Mouse (Mus musculus) hindbrain, embryonic 12.5 days (tissue): ENCODE results near the gene Cnot6. TPM values are rescaled to one million over a fixed set of nuclear protein-coding genes. Genes with fewer than 3 reads are reported as not detected.

Experiments
- ATAC-seq: fragments of 200-750 bp; cut with Nextera tagmentation; 2 replicates; pipeline ENCODE4 v1.8.0; 2017; ENCODE audit warnings: moderate TSS enrichment; ENCODE audit not compliant: low FRiP score
- H3K27ac ChIP-seq: fragments of 300-500 bp; sonication (generic); 2 replicates; pipeline ENCODE4 v1.5.1; 2016; ENCODE audit warnings: mild to moderate bottlenecking
- H3K27me3 ChIP-seq: fragments of 300-500 bp; sonication (generic); 2 replicates; pipeline ENCODE4 v1.6.1; 2016; ENCODE audit warnings: mild to moderate bottlenecking
- H3K36me3 ChIP-seq: fragments of 300-500 bp; sonication (generic); 2 replicates; pipeline ENCODE4 v1.6.1; 2016; ENCODE audit warnings: mild to moderate bottlenecking
- H3K4me1 ChIP-seq: fragments of 300-500 bp; sonication (generic); 2 replicates; pipeline ENCODE4 v1.6.1; 2016
- H3K4me2 ChIP-seq: fragments of 300-500 bp; sonication (generic); replicated peaks from 2 replicates; pipeline ENCODE4 v1.6.1; 2016; ENCODE audit warnings: mild to moderate bottlenecking
- H3K4me3 ChIP-seq: fragments of 300-500 bp; sonication (generic); 2 replicates; pipeline ENCODE4 v1.5.1; 2016; ENCODE audit warnings: mild to moderate bottlenecking
- H3K9ac ChIP-seq: fragments of 300-500 bp; sonication (generic); 2 replicates; pipeline ENCODE4 v1.6.1; 2016; ENCODE audit warnings: mild to moderate bottlenecking, moderate library complexity
- H3K9me3 ChIP-seq: fragments of 300-500 bp; sonication (generic); replicated peaks from 2 replicates; pipeline ENCODE4 v1.6.1; 2016; ENCODE audit warnings: mild to moderate bottlenecking
- WGBS: fragments of 180-500 bp; shearing (Covaris S2); methylation state at CpG from one replicate; pipeline ENCODE4 v1.1.7; 2016; 5-methylcytosine and 5-hydroxymethylcytosine counted together
- polyA plus RNA-seq: library from polyadenylated mRNA; unstranded; fragments of >200 nt; fragmentation: Nextera tagmentation; extraction: Ambion mirVana; gene quantifications from 2 replicates; pipeline ENCODE4 v1.2.1, GENCODE M21; 2016

Gene Cnot6
- polyA plus RNA-seq, 1 experiment from 2014 or later: 92.2 TPM

DNA sequence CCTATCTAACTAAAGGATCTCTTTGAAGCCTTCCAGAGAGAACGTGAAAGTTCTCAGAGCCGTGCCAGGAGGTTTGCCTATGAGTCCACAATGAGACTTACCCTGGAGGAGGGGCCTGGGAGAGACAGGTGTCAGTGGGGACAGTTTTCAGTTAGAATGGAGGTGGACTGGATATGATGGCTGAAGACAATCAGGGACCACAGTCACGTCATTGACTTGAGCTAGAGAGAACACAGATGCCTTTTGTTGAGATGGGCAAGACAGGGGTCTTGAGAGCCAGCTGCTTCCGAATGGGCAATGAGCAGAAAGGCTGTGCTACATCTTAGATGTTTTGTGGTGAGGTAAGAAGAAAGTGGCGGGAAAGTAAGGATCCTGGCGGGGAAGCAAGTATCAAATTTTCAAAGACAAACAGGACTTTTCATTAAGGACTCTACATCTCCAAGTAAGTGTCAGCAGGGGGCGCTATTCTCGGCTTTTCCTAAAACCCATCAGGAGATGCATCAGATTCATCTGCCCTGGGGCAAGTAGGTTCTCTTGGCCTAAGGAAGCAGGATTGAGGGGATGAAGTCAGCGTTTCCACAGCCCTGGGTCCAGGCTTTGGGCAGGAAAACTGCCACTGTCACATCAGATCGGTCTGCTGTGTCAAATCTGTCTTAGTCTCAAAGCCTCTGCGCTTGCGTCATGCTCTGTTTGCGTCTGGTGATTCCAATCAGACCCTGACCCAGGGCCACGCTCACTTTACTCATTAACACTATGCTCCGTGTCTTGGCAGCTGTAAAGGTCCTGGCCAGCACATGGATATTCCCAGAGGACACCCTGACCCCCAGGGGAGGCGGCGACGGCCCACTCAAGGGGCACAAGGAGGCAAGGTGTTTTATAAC, 62.2 kb downstream of the Cnot6 start:
- Histone ChIP-seq H3K27ac (no peak overlapping the region), H3K4me2 (no peak overlapping the region), H3K4me1 (peaks cover 5% of the 10 kb centered on the region; the same call in 1 of the 2 replicates), H3K27me3 (no peaks in the 10 kb centered on the region), H3K36me3 (no peaks in the 10 kb centered on the region), H3K4me3 (no peak overlapping the region), H3K9me3 (no peaks in the 10 kb centered on the region), H3K9ac (no peak overlapping the region)
- 63% methylated on average over 18 of the region's 18 CpGs for WGBS
- ATAC-seq: no peak

DNA sequence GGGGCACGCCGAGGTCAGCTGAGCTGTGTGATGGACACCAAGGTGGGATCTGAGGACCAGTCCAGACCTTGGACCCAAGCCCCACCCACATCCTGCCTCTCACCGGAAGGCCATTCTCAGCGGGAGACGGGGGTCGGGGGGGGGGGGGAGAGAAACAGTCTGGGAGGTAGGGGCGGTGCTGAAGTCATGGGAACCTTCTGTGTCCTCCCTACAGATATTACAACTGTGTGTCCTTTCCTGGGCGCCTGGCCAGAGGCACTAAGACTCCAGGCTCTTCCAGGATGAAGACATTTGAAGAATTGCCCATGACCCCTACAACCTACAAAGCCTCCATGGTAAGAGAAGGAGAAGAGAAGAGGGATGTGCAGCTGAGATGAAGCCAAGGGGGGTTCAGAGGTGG, 66.8 kb downstream of the Cnot6 start:
- no peak for ATAC-seq
- Histone ChIP-seq H3K27ac (no peak overlapping the region), H3K4me1 (no peaks in the 10 kb centered on the region), H3K9ac (no peak overlapping the region), H3K4me2 (no peak overlapping the region), H3K36me3 (no peaks in the 10 kb centered on the region), H3K4me3 (no peak overlapping the region), H3K9me3 (no peaks in the 10 kb centered on the region), H3K27me3 (no peaks in the 10 kb centered on the region)
- WGBS: 65% methylated on average over 8 of the region's 8 CpGs

DNA sequence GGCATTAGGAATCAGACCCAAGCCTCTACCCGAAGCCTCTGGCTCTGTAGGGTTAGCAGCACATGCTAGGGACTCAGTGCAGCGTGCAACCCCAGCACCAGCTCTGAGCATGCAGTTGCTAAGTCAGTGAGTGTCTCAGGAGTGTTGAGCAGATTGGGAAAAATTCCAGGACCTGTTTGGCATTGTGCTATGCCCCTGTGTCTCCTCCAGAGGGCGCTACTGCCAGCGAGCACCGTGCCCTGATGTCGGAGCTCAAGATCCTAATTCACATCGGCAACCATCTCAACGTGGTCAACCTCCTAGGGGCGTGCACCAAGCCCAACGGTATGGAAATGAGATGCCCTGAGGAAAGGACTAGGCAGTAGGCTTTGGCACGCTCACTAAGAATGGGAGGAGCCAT, 76.1 kb downstream of the Cnot6 start:
- H3K4me1 ChIP-seq: peaks cover 7% of the 10 kb centered on the region
- H3K4me3 ChIP-seq: no peak overlapping the region
- H3K27ac ChIP-seq: no peak overlapping the region
- no peak for ATAC-seq
- H3K27me3 ChIP-seq: peaks cover 65% of the 10 kb centered on the region
- no peak overlapping the region for H3K9ac ChIP-seq
- no peaks in the 10 kb centered on the region for H3K36me3 ChIP-seq
- peak overlapping the region; percentile 27; the same call in 1 of the 2 replicates for H3K4me2 ChIP-seq
- 3% methylated on average over 11 of the region's 11 CpGs for WGBS
- no peaks in the 10 kb centered on the region for H3K9me3 ChIP-seq

DNA sequence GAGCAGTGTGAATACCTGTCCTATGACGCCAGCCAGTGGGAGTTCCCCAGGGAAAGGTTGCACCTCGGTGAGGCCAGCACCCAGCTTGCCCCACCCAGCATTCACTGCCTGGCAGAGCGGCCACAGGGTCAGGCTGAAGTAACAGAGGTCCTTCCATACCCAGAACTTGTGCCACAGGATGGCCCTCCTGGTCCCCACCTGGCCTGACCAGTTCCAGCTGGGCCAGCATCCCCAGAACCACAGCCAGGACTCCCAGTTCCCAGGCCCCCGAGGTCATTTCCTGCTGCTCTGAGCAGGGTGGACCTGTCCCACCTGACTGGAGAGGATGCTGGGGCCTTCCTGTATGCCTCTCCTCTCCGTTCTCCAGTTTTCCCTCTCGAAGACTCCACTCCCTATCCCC, 76.9 kb downstream of the Cnot6 start:
- no peak overlapping the region for H3K4me3 ChIP-seq
- no peaks in the 10 kb centered on the region for H3K36me3 ChIP-seq
- peaks cover 65% of the 10 kb centered on the region for H3K27me3 ChIP-seq
- 77% methylated on average over 6 of the region's 6 CpGs for WGBS
- no peak overlapping the region for H3K27ac ChIP-seq
- no peak overlapping the region for H3K4me2 ChIP-seq
- no peak overlapping the region for H3K9ac ChIP-seq
- ATAC-seq: no peak
- H3K4me1 ChIP-seq: peaks cover 7% of the 10 kb centered on the region
- H3K9me3 ChIP-seq: no peaks in the 10 kb centered on the region

DNA sequence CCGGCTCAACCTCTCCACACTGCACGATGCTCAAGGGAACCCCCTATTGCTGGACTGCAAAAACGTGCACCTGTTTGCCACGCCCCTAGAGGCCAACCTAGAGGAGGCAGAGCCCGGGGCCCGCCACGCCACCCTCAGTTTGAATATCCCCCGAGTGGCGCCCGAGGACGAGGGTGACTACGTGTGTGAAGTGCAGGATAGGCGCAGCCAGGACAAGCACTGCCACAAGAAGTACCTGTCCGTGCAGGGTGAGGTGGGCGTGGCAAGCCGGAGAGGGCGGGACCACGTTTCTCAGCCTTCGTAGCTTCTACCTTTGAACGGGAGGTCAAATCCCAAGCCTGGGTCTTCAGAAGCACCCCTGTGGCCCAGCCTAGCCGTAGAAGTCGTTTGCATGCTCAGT, 78.4 kb downstream of the Cnot6 start:
- Histone ChIP-seq H3K27ac (no peak overlapping the region), H3K27me3 (peaks cover 65% of the 10 kb centered on the region), H3K9ac (no peak overlapping the region), H3K4me2 (peak overlapping the region; percentile 40), H3K36me3 (no peaks in the 10 kb centered on the region), H3K4me1 (peaks cover 7% of the 10 kb centered on the region), H3K4me3 (peak overlapping the region; percentile 9; the same call in 1 of the 2 replicates), H3K9me3 (no peaks in the 10 kb centered on the region)
- WGBS: 12% methylated on average over 21 of the region's 22 CpGs
- no peak for ATAC-seq

DNA sequence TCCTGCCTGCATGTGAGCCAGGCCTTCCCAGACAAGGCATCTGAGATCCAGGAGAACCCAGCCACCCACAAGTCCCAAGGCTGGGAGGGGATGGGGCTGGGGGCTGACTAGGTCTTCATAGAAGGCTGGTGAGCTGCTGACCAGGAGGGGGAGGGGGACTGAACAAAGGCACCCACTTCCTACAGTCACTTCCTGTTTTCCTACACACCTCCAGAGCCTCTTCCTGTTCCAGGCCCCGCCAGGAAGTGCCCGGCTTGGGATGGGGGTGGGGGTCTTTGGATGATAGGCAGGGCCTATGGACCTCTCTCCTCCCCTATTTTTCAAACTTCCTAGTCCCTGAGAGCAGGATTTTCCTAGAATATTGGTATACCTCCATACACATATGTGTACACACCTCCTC, 80.3 kb downstream of the Cnot6 start:
- H3K36me3 ChIP-seq: no peaks in the 10 kb centered on the region
- no peaks in the 10 kb centered on the region for H3K9me3 ChIP-seq
- ATAC-seq: no peak
- 67% methylated on average over 2 of the region's 2 CpGs for WGBS
- H3K27me3 ChIP-seq: peaks cover 53% of the 10 kb centered on the region
- H3K4me3 ChIP-seq: no peak overlapping the region
- no peak overlapping the region for H3K9ac ChIP-seq
- peaks cover 7% of the 10 kb centered on the region for H3K4me1 ChIP-seq
- H3K4me2 ChIP-seq: no peak overlapping the region
- H3K27ac ChIP-seq: no peak overlapping the region

DNA sequence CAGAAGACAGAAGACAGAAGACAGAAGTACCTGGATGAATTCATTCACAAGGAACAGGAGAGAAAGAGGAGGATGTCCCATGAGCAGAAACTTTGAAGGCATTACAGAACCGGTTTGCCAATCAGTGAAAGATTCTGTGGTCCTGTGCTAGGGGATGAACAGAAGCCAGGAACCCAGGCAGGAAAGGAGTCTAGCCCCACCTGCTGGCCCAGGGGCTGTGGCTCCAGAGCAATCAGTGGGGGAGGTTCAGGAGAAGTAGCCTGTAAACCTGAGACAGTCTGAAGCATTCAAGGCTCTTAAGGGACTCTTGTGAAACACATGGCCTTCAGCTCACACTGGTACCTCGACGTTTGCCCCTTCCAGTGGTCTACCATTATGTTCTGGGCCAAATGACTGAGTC, 81.4 kb downstream of the Cnot6 start:
- H3K4me2 ChIP-seq: no peak overlapping the region
- no peaks in the 10 kb centered on the region for H3K36me3 ChIP-seq
- peaks cover 7% of the 10 kb centered on the region for H3K4me1 ChIP-seq
- no peaks in the 10 kb centered on the region for H3K9me3 ChIP-seq
- H3K4me3 ChIP-seq: no peak overlapping the region
- ATAC-seq: no peak
- H3K9ac ChIP-seq: no peak overlapping the region
- H3K27ac ChIP-seq: no peak overlapping the region
- H3K27me3 ChIP-seq: peaks cover 42% of the 10 kb centered on the region
- 34% methylated on average over 3 of the region's 3 CpGs for WGBS

DNA sequence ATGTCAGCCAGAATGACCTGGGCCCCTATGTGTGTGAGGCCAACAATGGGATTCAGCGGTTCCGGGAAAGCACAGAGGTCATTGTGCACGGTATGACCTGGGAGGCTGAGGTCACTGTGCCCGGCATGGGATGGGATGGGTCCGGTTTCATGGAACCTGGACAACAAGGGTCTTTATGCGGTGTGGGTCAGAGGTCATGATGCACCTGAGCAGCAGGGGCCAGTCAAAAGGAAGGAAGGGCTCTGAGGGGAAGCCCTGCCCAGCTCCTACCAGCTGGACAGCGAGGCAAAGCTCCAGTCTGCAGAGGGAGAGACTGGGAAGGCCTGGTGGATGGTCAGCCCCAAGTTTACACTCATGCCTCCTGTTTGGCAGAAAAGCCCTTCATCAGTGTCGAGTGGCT, 85.8 kb downstream of the Cnot6 start:
- Histone ChIP-seq H3K27me3 (no peaks in the 10 kb centered on the region), H3K27ac (no peak overlapping the region), H3K4me1 (no peaks in the 10 kb centered on the region), H3K9me3 (no peaks in the 10 kb centered on the region), H3K36me3 (no peaks in the 10 kb centered on the region), H3K4me2 (no peak overlapping the region), H3K9ac (no peak overlapping the region), H3K4me3 (no peak overlapping the region)
- no peak for ATAC-seq
- WGBS: 62% methylated on average over 8 of the region's 8 CpGs

DNA sequence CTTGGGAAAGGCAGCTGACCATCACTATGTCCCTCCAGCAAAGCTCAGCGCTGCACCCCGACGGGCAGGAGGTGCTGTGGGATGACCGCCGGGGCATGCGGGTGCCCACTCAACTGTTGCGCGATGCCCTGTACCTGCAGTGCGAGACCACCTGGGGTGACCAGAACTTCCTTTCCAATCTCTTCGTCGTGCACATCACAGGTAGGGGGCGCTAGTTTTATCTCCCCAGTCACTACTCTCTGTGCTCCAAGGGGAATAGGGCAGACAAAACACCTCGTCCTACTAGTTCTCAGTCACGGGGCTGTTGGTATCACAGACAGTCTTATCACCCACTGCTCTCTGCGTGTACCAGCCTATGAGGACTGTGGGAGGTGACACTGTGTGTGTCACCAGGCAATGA, 86.7 kb downstream of the Cnot6 start:
- no peak overlapping the region for H3K4me3 ChIP-seq
- no peaks in the 10 kb centered on the region for H3K27me3 ChIP-seq
- H3K9ac ChIP-seq: no peak overlapping the region
- H3K27ac ChIP-seq: no peak overlapping the region
- ATAC-seq: no peak
- 63% methylated on average over 15 of the region's 15 CpGs for WGBS
- no peak overlapping the region for H3K4me2 ChIP-seq
- H3K36me3 ChIP-seq: no peaks in the 10 kb centered on the region
- no peaks in the 10 kb centered on the region for H3K4me1 ChIP-seq
- H3K9me3 ChIP-seq: no peaks in the 10 kb centered on the region

DNA sequence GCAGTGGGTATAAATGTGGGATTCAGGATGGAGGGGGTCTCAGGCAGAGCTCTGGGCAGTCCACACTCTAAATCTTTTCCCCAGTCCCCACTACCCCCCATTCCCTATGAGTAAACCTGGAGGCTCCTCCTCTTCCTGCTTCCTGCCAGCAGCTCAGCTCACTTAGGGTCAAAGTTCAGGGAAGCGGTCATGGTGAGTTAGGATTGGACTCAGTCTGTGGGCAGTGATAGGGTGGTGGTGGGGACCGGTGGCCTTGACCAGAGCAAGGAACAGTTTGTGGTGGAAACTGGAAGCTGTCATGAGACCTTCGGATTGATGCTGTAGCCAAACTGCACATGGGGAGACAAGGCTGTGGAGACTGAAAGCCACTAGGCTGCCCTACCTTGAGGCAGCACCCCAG, 88.4 kb downstream of the Cnot6 start:
- Histone ChIP-seq H3K9ac (no peak overlapping the region), H3K4me1 (no peaks in the 10 kb centered on the region), H3K36me3 (no peaks in the 10 kb centered on the region), H3K27me3 (no peaks in the 10 kb centered on the region), H3K9me3 (no peaks in the 10 kb centered on the region), H3K27ac (no peak overlapping the region), H3K4me2 (no peak overlapping the region), H3K4me3 (no peak overlapping the region)
- 79% methylated on average over 3 of the region's 3 CpGs for WGBS
- ATAC-seq: no peak

DNA sequence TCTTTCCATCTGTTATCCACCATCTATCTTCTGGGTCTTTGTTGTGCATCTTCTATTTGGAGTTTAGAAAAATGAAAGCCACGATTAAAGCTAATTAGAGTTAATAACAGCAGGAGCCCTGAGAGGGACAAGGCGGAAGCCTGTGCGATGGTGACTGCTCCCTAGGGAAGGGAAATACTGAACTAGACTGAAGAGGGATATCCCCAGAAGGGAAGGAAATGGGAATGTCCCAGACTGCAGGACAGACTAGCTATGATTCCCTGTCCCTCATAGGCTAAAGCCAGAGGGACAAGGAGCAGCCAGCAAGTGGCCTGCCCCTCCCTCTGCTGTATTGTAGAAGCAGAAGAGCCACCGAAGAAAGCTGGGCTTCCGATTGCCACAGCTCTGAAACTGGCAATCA, 90.6 kb downstream of the Cnot6 start:
- ATAC-seq: no peak
- Histone ChIP-seq H3K4me2 (no peak overlapping the region), H3K9ac (no peak overlapping the region), H3K4me3 (no peak overlapping the region), H3K27me3 (no peaks in the 10 kb centered on the region), H3K9me3 (no peaks in the 10 kb centered on the region), H3K27ac (no peak overlapping the region), H3K36me3 (no peaks in the 10 kb centered on the region), H3K4me1 (no peaks in the 10 kb centered on the region)
- WGBS: 83% methylated on average over 5 of the region's 5 CpGs
